Mouse (Mus musculus): ENCODE data around the gene Aldh1a2.

DNA sequence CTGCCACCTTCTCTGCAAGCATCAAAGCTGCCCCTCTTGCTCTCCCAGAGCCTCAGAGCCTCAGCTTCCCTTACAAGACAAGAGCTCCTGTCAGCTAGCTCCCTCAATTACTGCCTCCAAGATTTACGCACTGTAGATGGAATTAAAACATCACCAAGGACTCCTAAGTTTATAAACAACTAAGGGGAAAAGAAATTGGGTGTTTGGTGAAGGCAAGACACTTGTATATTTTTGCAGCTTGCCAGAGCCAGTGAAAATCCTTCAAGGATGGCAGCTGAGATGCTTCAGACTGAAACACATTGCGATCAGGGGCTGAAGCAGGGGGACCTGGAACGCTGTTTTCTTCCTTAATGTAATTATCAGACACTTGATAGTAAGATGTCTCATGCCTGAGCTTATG lies 47.1 kb downstream of the Aldh1a2 start:
- no peak for TF ChIP-seq CTCF (IDR thresholded peaks at IDR 0.05; ENCODE audit: low read depth, low read length)
- no peak for TF ChIP-seq GATA1 (IDR thresholded peaks at IDR 0.05; ENCODE audit: borderline replicate concordance, low read length)

All from G1E (cell line).